Mouse (Mus musculus) kidney, embryonic 14.5 days (tissue): ENCODE measurements at regions not wholly inside any gene's neighbourhood (a gene's known extent, or its start where the extent isn't known, plus 50 kb on each side); places are given as distances from the start of the nearest gene placed in this dataset.

Source experiments
- ATAC-seq: fragments of 200-750 bp; cut with Nextera tagmentation; 2 replicates; pipeline ENCODE4 v1.8.0; 2017; ENCODE audit warnings: moderate number of reproducible peaks, mild to moderate bottlenecking, moderate TSS enrichment, moderate library complexity; ENCODE audit not compliant: low FRiP score, low TSS enrichment
- H3K27ac ChIP-seq: fragments of 300-500 bp; sonication (generic); 2 replicates; pipeline ENCODE4 v1.5.1; 2014; ENCODE audit warnings: low read depth, mild to moderate bottlenecking, low read length, moderate library complexity, mixed read lengths
- H3K27me3 ChIP-seq: fragments of 300-500 bp; sonication (generic); 2 replicates; pipeline ENCODE4 v1.6.1; 2014; ENCODE audit warnings: mild to moderate bottlenecking, low read length; ENCODE audit not compliant: control insufficient read depth, insufficient read depth
- H3K36me3 ChIP-seq: fragments of 300-500 bp; sonication (generic); 2 replicates; pipeline ENCODE4 v1.6.1; 2014; ENCODE audit warnings: low read length, mixed read lengths; ENCODE audit not compliant: control insufficient read depth, insufficient read depth
- H3K4me1 ChIP-seq: fragments of 300-500 bp; sonication (generic); 2 replicates; pipeline ENCODE4 v1.6.1; 2014; ENCODE audit warnings: low read length, mixed read lengths; ENCODE audit not compliant: control insufficient read depth, insufficient read depth
- H3K4me2 ChIP-seq: fragments of 300-500 bp; sonication (generic); replicated peaks from 2 replicates; pipeline ENCODE4 v1.6.1; 2014; ENCODE audit warnings: low read depth, mild to moderate bottlenecking, low read length
- H3K4me3 ChIP-seq: fragments of 300-500 bp; sonication (generic); 2 replicates; pipeline ENCODE4 v1.5.1; 2014; ENCODE audit warnings: mild to moderate bottlenecking, low read length
- H3K9ac ChIP-seq: fragments of 300-500 bp; sonication (generic); 2 replicates; pipeline ENCODE4 v1.6.1; 2014; ENCODE audit warnings: low read depth, mild to moderate bottlenecking, low read length, moderate library complexity
- H3K9me3 ChIP-seq: fragments of 300-500 bp; sonication (generic); 2 replicates; pipeline ENCODE4 v1.6.1; 2016; ENCODE audit warnings: low read length; ENCODE audit not compliant: control insufficient read depth
- WGBS: fragments of 180-500 bp; shearing (Covaris S2); extraction: QIAGEN DNeasy Blood & Tissue Kit; methylation state at CpG from one replicate; pipeline ENCODE4 v1.1.7; 2014; 5-methylcytosine and 5-hydroxymethylcytosine counted together

GRCm38 (mm10) chr6:89084437-89084836, 182.4 kb downstream of the Tpra1 start:
- Histone ChIP-seq H3K4me3 (no peak overlapping the region), H3K9me3 (no peaks in the 10 kb centered on the region), H3K27ac (no peak overlapping the region), H3K4me2 (no peak overlapping the region), H3K4me1 (no peaks in the 10 kb centered on the region), H3K36me3 (no peaks in the 10 kb centered on the region), H3K27me3 (no peaks in the 10 kb centered on the region), H3K9ac (no peak overlapping the region)
- no peak for ATAC-seq
- WGBS: 99% methylated on average over 3 of the region's 3 CpGs

GRCm38 (mm10) chr6:89085151-89085550, 183.1 kb downstream of the Tpra1 start:
- Histone ChIP-seq H3K4me3 (no peak overlapping the region), H3K9me3 (peaks cover 3% of the 10 kb centered on the region; the same call in 1 of the 2 replicates), H3K27me3 (no peaks in the 10 kb centered on the region), H3K4me2 (no peak overlapping the region), H3K36me3 (no peaks in the 10 kb centered on the region), H3K27ac (no peak overlapping the region), H3K4me1 (no peaks in the 10 kb centered on the region), H3K9ac (no peak overlapping the region)
- WGBS: 82% methylated on average over 6 of the region's 6 CpGs
- no peak for ATAC-seq

- 76% methylated on average over 4 of the region's 4 CpGs for WGBS
Measured at GRCm38 (mm10) chr6:89087620-89088019, 185.6 kb downstream of the Tpra1 start.

GRCm38 (mm10) chr6:89090096-89090495, 188.0 kb downstream of the Tpra1 start:
- no peak overlapping the region for H3K4me3 ChIP-seq
- no peak overlapping the region for H3K4me2 ChIP-seq
- H3K27me3 ChIP-seq: no peaks in the 10 kb centered on the region
- H3K4me1 ChIP-seq: no peaks in the 10 kb centered on the region
- no peak overlapping the region for H3K27ac ChIP-seq
- peaks cover 3% of the 10 kb centered on the region; the same call in 1 of the 2 replicates for H3K9me3 ChIP-seq
- no peak for ATAC-seq
- no peak overlapping the region for H3K9ac ChIP-seq
- H3K36me3 ChIP-seq: no peaks in the 10 kb centered on the region
- WGBS: 93% methylated on average over 5 of the region's 5 CpGs

More at GRCm38 (mm10) chr6:89087620-89088019, 185.6 kb downstream of the Tpra1 start:
- Histone ChIP-seq H3K36me3 (no peaks in the 10 kb centered on the region), H3K4me2 (no peak overlapping the region), H3K27me3 (no peaks in the 10 kb centered on the region), H3K4me3 (no peak overlapping the region), H3K9me3 (peaks cover 3% of the 10 kb centered on the region; the same call in 1 of the 2 replicates), H3K4me1 (no peaks in the 10 kb centered on the region), H3K27ac (no peak overlapping the region), H3K9ac (no peak overlapping the region)
- no peak for ATAC-seq

GRCm38 (mm10) chr6:89095911-89096310, 193.9 kb downstream of the Tpra1 start:
- Histone ChIP-seq H3K27ac (no peak overlapping the region), H3K36me3 (no peaks in the 10 kb centered on the region), H3K27me3 (no peaks in the 10 kb centered on the region), H3K4me1 (no peaks in the 10 kb centered on the region), H3K4me3 (no peak overlapping the region), H3K9ac (no peak overlapping the region), H3K9me3 (no peaks in the 10 kb centered on the region), H3K4me2 (no peak overlapping the region)
- 96% methylated on average over 14 of the region's 14 CpGs for WGBS
- no peak for ATAC-seq

GRCm38 (mm10) chr6:89097531-89097930, 195.5 kb downstream of the Tpra1 start:
- no peak overlapping the region for H3K27ac ChIP-seq
- no peak overlapping the region for H3K4me2 ChIP-seq
- H3K9me3 ChIP-seq: no peaks in the 10 kb centered on the region
- WGBS: 77% methylated on average over 8 of the region's 8 CpGs
- ATAC-seq: no peak
- H3K9ac ChIP-seq: no peak overlapping the region
- no peaks in the 10 kb centered on the region for H3K27me3 ChIP-seq
- no peaks in the 10 kb centered on the region for H3K4me1 ChIP-seq
- H3K4me3 ChIP-seq: no peak overlapping the region
- H3K36me3 ChIP-seq: no peaks in the 10 kb centered on the region

- 72% methylated on average over 1 of the region's 1 CpGs for WGBS
- H3K4me1 ChIP-seq: no peaks in the 10 kb centered on the region
Measured at GRCm38 (mm10) chr6:89119241-89119640, 217.2 kb downstream of the Tpra1 start.

GRCm38 (mm10) chr6:89121023-89121745, 219.1 kb downstream of the Tpra1 start:
- WGBS: 62% methylated on average over 4 of the region's 4 CpGs
- no peaks in the 10 kb centered on the region for H3K9me3 ChIP-seq
- no peaks in the 10 kb centered on the region for H3K27me3 ChIP-seq
- no peaks in the 10 kb centered on the region for H3K4me1 ChIP-seq
- no peak overlapping the region for H3K4me2 ChIP-seq
- no peak overlapping the region for H3K27ac ChIP-seq
- H3K9ac ChIP-seq: no peak overlapping the region
- H3K36me3 ChIP-seq: no peaks in the 10 kb centered on the region
- no peak overlapping the region for H3K4me3 ChIP-seq
- no peak for ATAC-seq

More at GRCm38 (mm10) chr6:89119241-89119640, 217.2 kb downstream of the Tpra1 start:
- no peak overlapping the region for H3K27ac ChIP-seq
- no peak overlapping the region for H3K9ac ChIP-seq
- no peak overlapping the region for H3K4me3 ChIP-seq
- H3K36me3 ChIP-seq: no peaks in the 10 kb centered on the region
- no peak overlapping the region for H3K4me2 ChIP-seq
- H3K9me3 ChIP-seq: no peaks in the 10 kb centered on the region
- H3K27me3 ChIP-seq: no peaks in the 10 kb centered on the region
- no peak for ATAC-seq

- Histone ChIP-seq H3K4me2 (no peak overlapping the region), H3K9ac (no peak overlapping the region), H3K27me3 (no peaks in the 10 kb centered on the region), H3K36me3 (no peaks in the 10 kb centered on the region), H3K4me3 (no peak overlapping the region), H3K9me3 (no peaks in the 10 kb centered on the region), H3K4me1 (no peaks in the 10 kb centered on the region), H3K27ac (no peak overlapping the region)
- ATAC-seq: no peak
- 60% methylated on average over 3 of the region's 3 CpGs for WGBS
Measured at GRCm38 (mm10) chr6:89121746-89122070, 219.7 kb downstream of the Tpra1 start.
